Mouse (Mus musculus): Measurements from ENCODE around the gene Npcd. TPM values are rescaled to one million over a fixed set of nuclear protein-coding genes. Genes with fewer than 3 reads are reported as not detected.
"Not testable (repeated sequence)": the region's sequence is repeated elsewhere in the genome, so short reads cannot be mapped to it uniquely, and the experiment has no call there.

The Npcd gene
- polyA plus RNA-seq, 1 experiment: 3.2 TPM

DNA sequence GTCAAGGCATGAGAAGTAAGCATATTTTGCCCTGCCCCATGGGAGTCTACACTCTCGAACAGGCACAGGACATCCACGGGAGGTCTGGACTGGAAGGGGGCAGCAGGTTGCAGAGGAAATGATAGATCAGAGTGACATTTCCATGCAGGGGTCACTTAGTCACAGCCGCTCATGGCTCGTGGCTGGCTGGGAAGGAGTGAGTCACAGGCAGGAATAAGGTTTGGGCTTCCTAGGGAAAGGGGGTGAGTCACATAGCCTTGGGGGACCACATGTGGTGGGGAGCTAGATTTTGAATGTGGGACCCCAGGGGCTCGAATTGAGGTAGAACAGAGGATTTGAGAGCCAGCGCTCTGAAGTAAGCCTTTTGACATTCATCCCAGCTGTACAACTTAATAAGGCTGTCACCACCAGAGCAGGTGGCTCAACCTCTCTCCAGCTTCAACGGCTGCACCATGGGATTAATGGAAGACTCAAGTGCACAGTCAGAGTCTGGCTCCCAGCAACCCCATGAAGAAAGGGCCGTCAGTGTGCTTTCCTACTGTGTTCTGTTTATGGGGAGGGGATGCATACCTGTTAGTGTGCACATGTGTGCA, 20.3 kb downstream of the Npcd start:
- no peaks in the 10 kb centered on the region for H3K79me2 ChIP-seq (ENCODE audit: control insufficient read depth, insufficient read depth)
- no peaks in the 10 kb centered on the region for H3K36me3 ChIP-seq (ENCODE audit: control insufficient read depth, insufficient read depth)
- no peak overlapping the region for H3K4me3 ChIP-seq
- no peak overlapping the region for H3ac ChIP-seq (ENCODE audit: control insufficient read depth, insufficient read length)
- H3K4me2 ChIP-seq (ENCODE audit: low read depth): peak overlapping the region; percentile 30
- no peak for TF ChIP-seq POLR2A (IDR thresholded peaks at IDR 0.05; ENCODE audit: insufficient read length, low read depth)
- no peak for TF ChIP-seq USF1 (IDR thresholded peaks at IDR 0.05; ENCODE audit: low read depth)
- no peak for TF ChIP-seq TCF12 (IDR thresholded peaks at IDR 0.05; ENCODE audit: insufficient read depth, poor library complexity, severe bottlenecking)
- TF ChIP-seq CEBPB (IDR thresholded peaks at IDR 0.05; ENCODE audit: insufficient read depth, poor library complexity, severe bottlenecking): no peak
- peak in 1 of 3 experiments; percentile 37 for TF ChIP-seq MYOG (IDR thresholded peaks at IDR 0.05; ENCODE audit: control insufficient read depth in 1 of 3, insufficient read depth in 1 of 3, insufficient read length in 2 of 3, low read depth in 2 of 3)
- no peak for TF ChIP-seq TCF3 (IDR thresholded peaks at IDR 0.05; ENCODE audit: insufficient read length, low read depth)
- peak in 2 of 3 experiments; percentile 45 to 53 for TF ChIP-seq MYOD1 (IDR thresholded peaks at IDR 0.05; ENCODE audit: control insufficient read depth in 1 of 3, insufficient read length in 2 of 3, low read depth in 2 of 3)
- no peak for TF ChIP-seq MAX (IDR thresholded peaks at IDR 0.05; ENCODE audit: low read depth)
- H3K27me3 ChIP-seq (ENCODE audit: control insufficient read depth, insufficient read depth, insufficient read length): no peaks in the 10 kb centered on the region

DNA sequence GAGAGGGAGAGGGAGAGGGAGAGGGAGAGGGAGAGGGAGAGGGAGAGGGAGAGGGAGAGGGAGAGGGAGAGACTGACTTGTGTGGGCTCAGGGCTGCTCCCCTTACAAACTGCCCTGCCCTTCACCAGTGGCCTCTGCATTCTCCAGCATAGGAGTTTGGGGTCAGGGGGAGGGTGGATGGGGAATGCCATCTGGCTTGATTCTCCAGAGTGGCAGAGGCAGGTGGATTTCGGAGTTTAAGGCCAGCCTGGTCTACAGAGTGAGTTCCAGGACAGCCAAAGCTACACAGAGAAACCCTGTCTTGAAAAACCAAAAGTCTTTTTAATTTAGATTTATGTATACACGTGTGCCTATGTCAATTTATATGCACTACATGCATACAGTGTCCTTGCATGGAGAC, 21.2 kb downstream of the Npcd start:
- H3K36me3 ChIP-seq (ENCODE audit: control insufficient read depth, insufficient read depth); H3K4me3 ChIP-seq; H3K27me3 ChIP-seq (ENCODE audit: control insufficient read depth, insufficient read depth, insufficient read length); H3K79me2 ChIP-seq (ENCODE audit: control insufficient read depth, insufficient read depth); H3ac ChIP-seq (ENCODE audit: control insufficient read depth, insufficient read length); H3K4me2 ChIP-seq (ENCODE audit: low read depth): not testable (repeated sequence)
- TF ChIP-seq MYOD1 (IDR thresholded peaks at IDR 0.05; ENCODE audit: control insufficient read depth in 1 of 3, insufficient read length in 2 of 3, low read depth in 2 of 3): peak in 2 of 3 experiments; percentile 76 to 79

- TF ChIP-seq TCF12 (IDR thresholded peaks at IDR 0.05; ENCODE audit: insufficient read depth, poor library complexity, severe bottlenecking) (no peak), SRF (IDR thresholded peaks at IDR 0.05; ENCODE audit: control insufficient read depth, insufficient read length, low read depth) (no peak), TCF3 (IDR thresholded peaks at IDR 0.05; ENCODE audit: insufficient read length, low read depth) (no peak), POLR2A (IDR thresholded peaks at IDR 0.05; ENCODE audit: insufficient read length, low read depth) (no peak), POLR2AphosphoS2 (IDR thresholded peaks at IDR 0.05; ENCODE audit: insufficient read length, low read depth) (no peak), MYOD1 (IDR thresholded peaks at IDR 0.05; ENCODE audit: control insufficient read depth in 1 of 3, insufficient read length in 2 of 3, low read depth in 2 of 3) (no peak), USF1 (IDR thresholded peaks at IDR 0.05; ENCODE audit: low read depth) (no peak), E2F4 (IDR thresholded peaks at IDR 0.05; ENCODE audit: insufficient read depth) (no peak), MYOG (IDR thresholded peaks at IDR 0.05; ENCODE audit: control insufficient read depth in 1 of 3, insufficient read depth in 1 of 3, insufficient read length in 2 of 3, low read depth in 2 of 3) (no peak), REST (IDR thresholded peaks at IDR 0.05; ENCODE audit: insufficient read depth, insufficient read length) (no peak), CEBPB (IDR thresholded peaks at IDR 0.05; ENCODE audit: insufficient read depth, poor library complexity, severe bottlenecking) (no peak), MAX (IDR thresholded peaks at IDR 0.05; ENCODE audit: low read depth) (no peak)
- no peaks in the 10 kb centered on the region for H3K79me2 ChIP-seq (ENCODE audit: control insufficient read depth, insufficient read depth)
- H3K27me3 ChIP-seq (ENCODE audit: control insufficient read depth, insufficient read depth, insufficient read length): no peaks in the 10 kb centered on the region
- H3K4me2 ChIP-seq (ENCODE audit: low read depth): no peak overlapping the region
- no peaks in the 10 kb centered on the region for H3K36me3 ChIP-seq (ENCODE audit: control insufficient read depth, insufficient read depth)
- no peak overlapping the region for H3K4me3 ChIP-seq
- no peak overlapping the region for H3ac ChIP-seq (ENCODE audit: control insufficient read depth, insufficient read length)
These were observed 23.0 kb downstream of the Npcd start for GRCm38 (mm10) chr15:79810997-79811396.

GRCm38 (mm10) chr15:79810061-79810460, 24.0 kb downstream of the Npcd start:
- no peaks in the 10 kb centered on the region for H3K27me3 ChIP-seq (ENCODE audit: control insufficient read depth, insufficient read depth, insufficient read length)
- no peaks in the 10 kb centered on the region for H3K36me3 ChIP-seq (ENCODE audit: control insufficient read depth, insufficient read depth)
- H3ac ChIP-seq (ENCODE audit: control insufficient read depth, insufficient read length): no peak overlapping the region
- no peaks in the 10 kb centered on the region for H3K79me2 ChIP-seq (ENCODE audit: control insufficient read depth, insufficient read depth)
- H3K4me2 ChIP-seq (ENCODE audit: low read depth): no peak overlapping the region
- no peak overlapping the region for H3K4me3 ChIP-seq
- TF ChIP-seq TCF12 (IDR thresholded peaks at IDR 0.05; ENCODE audit: insufficient read depth, poor library complexity, severe bottlenecking) (no peak), POLR2A (IDR thresholded peaks at IDR 0.05; ENCODE audit: insufficient read length, low read depth) (no peak), SRF (IDR thresholded peaks at IDR 0.05; ENCODE audit: control insufficient read depth, insufficient read length, low read depth) (no peak), REST (IDR thresholded peaks at IDR 0.05; ENCODE audit: insufficient read depth, insufficient read length) (no peak), E2F4 (IDR thresholded peaks at IDR 0.05; ENCODE audit: insufficient read depth) (no peak), MYOG (IDR thresholded peaks at IDR 0.05; ENCODE audit: control insufficient read depth in 1 of 3, insufficient read depth in 1 of 3, insufficient read length in 2 of 3, low read depth in 2 of 3) (no peak), MAX (IDR thresholded peaks at IDR 0.05; ENCODE audit: low read depth) (no peak), TCF3 (IDR thresholded peaks at IDR 0.05; ENCODE audit: insufficient read length, low read depth) (no peak), CEBPB (IDR thresholded peaks at IDR 0.05; ENCODE audit: insufficient read depth, poor library complexity, severe bottlenecking) (no peak), MYOD1 (IDR thresholded peaks at IDR 0.05; ENCODE audit: control insufficient read depth in 1 of 3, insufficient read length in 2 of 3, low read depth in 2 of 3) (no peak), POLR2AphosphoS2 (IDR thresholded peaks at IDR 0.05; ENCODE audit: insufficient read length, low read depth) (no peak), USF1 (IDR thresholded peaks at IDR 0.05; ENCODE audit: low read depth) (no peak)

DNA sequence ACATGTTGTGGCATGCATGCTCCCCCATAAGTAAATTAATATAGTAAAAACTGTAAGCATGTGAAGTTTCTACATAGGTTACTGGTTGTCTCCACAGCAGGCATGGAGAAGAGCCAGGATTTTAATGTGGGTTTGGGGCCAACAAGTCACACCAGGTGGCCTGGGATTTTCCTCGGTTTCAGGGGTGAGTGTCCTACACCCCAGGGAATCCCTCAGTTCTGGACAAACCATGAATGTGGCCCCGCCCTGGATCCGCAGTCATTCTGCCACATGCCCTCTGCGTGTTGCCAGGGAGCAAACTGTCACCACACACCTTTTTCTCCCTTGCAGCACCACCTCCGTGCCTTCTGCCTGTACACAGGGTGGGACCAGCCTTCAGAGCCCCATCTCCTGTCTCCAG, 25.4 kb downstream of the Npcd start:
- Histone ChIP-seq H3K79me2 (ENCODE audit: control insufficient read depth, insufficient read depth) (no peaks in the 10 kb centered on the region), H3K27me3 (ENCODE audit: control insufficient read depth, insufficient read depth, insufficient read length) (peaks cover 4% of the 10 kb centered on the region), H3K4me2 (ENCODE audit: low read depth) (no peak overlapping the region), H3K36me3 (ENCODE audit: control insufficient read depth, insufficient read depth) (no peaks in the 10 kb centered on the region), H3ac (ENCODE audit: control insufficient read depth, insufficient read length) (no peak overlapping the region), H3K4me3 (no peak overlapping the region)
- no peak for TF ChIP-seq POLR2A (IDR thresholded peaks at IDR 0.05; ENCODE audit: insufficient read length, low read depth)
- TF ChIP-seq CEBPB (IDR thresholded peaks at IDR 0.05; ENCODE audit: insufficient read depth, poor library complexity, severe bottlenecking): no peak
- TF ChIP-seq POLR2AphosphoS2 (IDR thresholded peaks at IDR 0.05; ENCODE audit: insufficient read length, low read depth): no peak
- no peak for TF ChIP-seq MYOG (IDR thresholded peaks at IDR 0.05; ENCODE audit: control insufficient read depth in 1 of 3, insufficient read depth in 1 of 3, insufficient read length in 2 of 3, low read depth in 2 of 3)
- TF ChIP-seq SRF (IDR thresholded peaks at IDR 0.05; ENCODE audit: control insufficient read depth, insufficient read length, low read depth): no peak
- TF ChIP-seq MAX (IDR thresholded peaks at IDR 0.05; ENCODE audit: low read depth): no peak

Measured in myocyte (in vitro differentiated cells).